Mouse (Mus musculus) right cerebral cortex, adult 2 months (tissue): ENCODE measurements at regions not wholly inside any gene's neighbourhood (a gene's known extent, or its start where the extent isn't known, plus 50 kb on each side); places are given as distances from the start of the nearest gene placed in this dataset.

Experiments
- DNase-seq, 2 experiments: peaks; one replicate each; pipeline ENCODE4 v3.0.0; 2021 to 2022; ENCODE audit warnings: low spot score in 2 of 2

DNA sequence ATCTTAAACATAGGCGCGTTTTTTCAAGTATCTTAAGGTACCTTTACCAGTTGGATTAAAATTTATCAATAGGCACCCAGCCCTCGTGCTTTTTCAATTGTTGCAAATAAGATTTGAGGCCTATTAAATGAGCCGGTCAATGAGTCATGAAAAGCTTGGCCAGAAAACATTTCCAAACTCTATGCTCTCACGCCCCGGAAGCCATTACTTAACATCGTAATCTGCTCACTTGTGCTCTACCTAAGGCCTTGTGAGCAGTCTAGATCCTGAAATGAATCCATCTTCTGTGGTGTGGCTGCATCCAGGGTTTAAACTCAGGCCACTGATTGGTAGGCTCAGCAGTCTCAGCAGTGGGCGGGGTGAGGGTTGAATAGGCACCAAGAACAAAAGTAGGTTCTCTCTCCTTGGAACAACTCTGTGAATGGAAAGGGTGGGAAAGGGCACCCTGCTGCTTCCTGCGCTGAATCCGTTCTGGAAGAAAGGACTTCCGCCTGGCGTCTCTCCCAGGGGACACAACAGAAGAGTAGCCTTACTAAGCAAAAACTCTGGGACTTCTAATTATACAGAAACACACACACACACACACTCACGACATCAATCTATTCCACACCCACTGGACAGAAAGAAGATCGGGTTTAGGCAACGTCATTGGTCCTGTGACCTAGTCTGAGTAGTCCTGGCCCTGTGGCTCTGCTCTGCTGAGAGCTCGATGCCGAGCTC lies 53.4 kb upstream of the Fmnl2 start:
- peak; percentile 20 to 35 for DNase-seq

DNA sequence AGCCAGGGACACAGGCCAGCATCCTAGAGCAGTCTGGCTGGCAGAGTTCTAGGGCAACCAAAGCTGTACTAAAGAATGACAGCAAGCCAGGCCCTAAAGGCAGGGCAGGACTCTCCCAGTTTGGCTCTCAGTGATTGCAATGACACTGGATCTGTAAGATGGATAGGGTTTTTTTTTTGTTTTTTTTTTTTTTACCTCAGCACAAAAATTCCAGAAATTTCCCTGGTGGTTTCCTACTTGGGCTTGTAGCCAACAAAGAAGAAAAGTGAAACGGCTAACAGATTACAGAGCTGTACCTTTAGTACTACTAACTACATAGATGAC lies 52.9 kb upstream of the Fmnl2 start:
- DNase-seq, result no peak

DNA sequence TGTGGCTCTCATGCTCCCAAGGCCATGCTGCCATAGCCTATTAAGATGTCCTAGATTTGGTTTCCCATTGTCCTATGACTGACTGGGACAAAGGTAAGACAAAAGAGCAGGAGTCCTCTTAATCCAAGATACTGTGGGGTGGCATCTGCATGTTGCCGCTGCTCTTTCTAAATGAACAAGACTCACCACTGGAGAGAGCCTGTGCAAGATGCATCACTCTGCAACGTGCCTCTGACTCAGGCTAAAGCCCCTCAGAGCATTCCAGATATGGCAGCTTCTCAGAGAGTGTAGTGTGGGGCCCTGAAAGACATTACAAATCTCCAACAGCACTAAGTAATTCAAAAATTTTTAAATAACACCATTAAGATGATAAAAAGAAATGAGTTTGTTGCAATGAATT lies 49.8 kb upstream of the Fmnl2 start:
- no peak for DNase-seq
